Mouse (Mus musculus) liver, postnatal 0 days (tissue): ENCODE measurements around the gene Tjp1.

ENCODE experiments used
- CTCF ChIP-seq: sonication (generic); IDR thresholded peaks from 2 replicates; pipeline ENCODE4 v1.5.1; 2016; ENCODE audit warnings: antibody characterized with exemption, low read depth
- EP300 ChIP-seq: IDR thresholded peaks from 2 replicates; pipeline ENCODE4 v1.6.1; 2016; ENCODE audit warnings: antibody characterized with exemption, low read depth, mild to moderate bottlenecking

GRCm38 (mm10) chr7:65527071-65528007 lies at the start of gene Tjp1:
- TF ChIP-seq CTCF, result no peak
- TF ChIP-seq EP300, result no peak
